Mouse (Mus musculus) hindbrain, embryonic 14.5 days (tissue): ENCODE results near the gene Chrnb2. TPM values are rescaled to one million over a fixed set of nuclear protein-coding genes. Genes with fewer than 3 reads are reported as not detected.

Experiments
- ATAC-seq: fragments of 200-750 bp; cut with Nextera tagmentation; 2 replicates; pipeline ENCODE4 v1.8.0; 2017; ENCODE audit warnings: moderate number of reproducible peaks, mild to moderate bottlenecking, moderate TSS enrichment, moderate library complexity; ENCODE audit not compliant: low FRiP score
- DNase-seq: peaks from one replicate; pipeline ENCODE4 v3.0.0-alpha.2; 2015; ENCODE audit warnings: low spot score
- H3K27ac ChIP-seq: fragments of 300-500 bp; sonication (generic); 2 replicates; pipeline ENCODE4 v1.5.1; 2014; ENCODE audit warnings: mild to moderate bottlenecking, moderate library complexity
- H3K27me3 ChIP-seq: fragments of 300-500 bp; sonication (generic); 2 replicates; pipeline ENCODE4 v1.6.1; 2014; ENCODE audit warnings: mild to moderate bottlenecking, low read length, mixed read lengths; ENCODE audit not compliant: control insufficient read depth, insufficient read depth
- H3K36me3 ChIP-seq: fragments of 300-500 bp; sonication (generic); replicated peaks from 2 replicates; pipeline ENCODE4 v1.6.1; 2014; ENCODE audit not compliant: control insufficient read depth, insufficient read depth
- H3K4me1 ChIP-seq: fragments of 300-500 bp; sonication (generic); replicated peaks from 2 replicates; pipeline ENCODE4 v1.6.1; 2014; ENCODE audit warnings: antibody characterized with exemption, low read length, mixed read lengths; ENCODE audit not compliant: control insufficient read depth, insufficient read depth
- H3K4me2 ChIP-seq: fragments of 300-500 bp; sonication (generic); replicated peaks from 2 replicates; pipeline ENCODE4 v1.6.1; 2014; ENCODE audit warnings: mild to moderate bottlenecking, moderate library complexity
- H3K4me3 ChIP-seq: fragments of 300-500 bp; sonication (generic); replicated peaks from 2 replicates; pipeline ENCODE4 v1.5.1; 2014; ENCODE audit warnings: mild to moderate bottlenecking, low read length
- H3K9ac ChIP-seq: fragments of 300-500 bp; sonication (generic); 2 replicates; pipeline ENCODE4 v1.6.1; 2014
- H3K9me3 ChIP-seq: fragments of 300-500 bp; sonication (generic); 2 replicates; pipeline ENCODE4 v1.6.1; 2016; ENCODE audit warnings: low read length; ENCODE audit not compliant: control insufficient read depth
- WGBS: fragments of 180-500 bp; shearing (Covaris S2); extraction: QIAGEN DNeasy Blood & Tissue Kit; methylation state at CpG from one replicate; pipeline ENCODE4 v1.1.7; 2014; 5-methylcytosine and 5-hydroxymethylcytosine counted together
- polyA plus RNA-seq: library from polyadenylated mRNA; unstranded; fragments of >200 nt; fragmentation: Nextera tagmentation; extraction: Ambion mirVana; gene quantifications from 2 replicates; pipeline ENCODE4 v1.2.1, GENCODE M21; 2014

The Chrnb2 gene
- polyA plus RNA-seq, 1 experiment from 2014 or later: 26.0 TPM

GRCm38 (mm10) chr3:89700461-89700860 lies 64.0 kb downstream of the Chrnb2 start:
- Histone ChIP-seq H3K4me3 (no peak overlapping the region), H3K9me3 (no peaks in the 10 kb centered on the region), H3K27me3 (no peaks in the 10 kb centered on the region), H3K27ac (no peak overlapping the region), H3K4me2 (no peak overlapping the region), H3K4me1 (no peaks in the 10 kb centered on the region), H3K36me3 (no peaks in the 10 kb centered on the region), H3K9ac (no peak overlapping the region)
- no peak for ATAC-seq
- no peak for DNase-seq
- 62% methylated on average over 11 of the region's 11 CpGs for WGBS

DNA sequence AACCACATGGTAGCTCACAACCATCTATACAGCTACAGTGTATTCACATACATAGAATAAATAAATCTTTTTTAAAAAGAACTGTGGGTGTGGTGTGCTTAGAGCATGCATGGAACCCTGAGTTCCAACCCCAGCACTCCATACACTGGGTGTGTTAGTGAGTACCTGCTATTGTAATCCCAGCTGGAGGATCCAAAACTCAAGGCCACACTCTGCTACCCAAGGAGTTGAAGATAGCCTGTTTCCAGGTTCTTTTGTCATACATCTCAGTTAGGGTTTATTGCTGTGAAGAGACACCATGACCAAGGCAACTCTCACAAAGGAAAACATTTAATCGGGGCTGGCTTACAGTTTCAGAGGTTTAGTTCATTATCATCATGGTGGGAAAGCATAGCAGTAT lies 65.5 kb downstream of the Chrnb2 start:
- no peak overlapping the region for H3K9ac ChIP-seq
- no peaks in the 10 kb centered on the region for H3K27me3 ChIP-seq
- DNase-seq: no peak
- no peaks in the 10 kb centered on the region for H3K36me3 ChIP-seq
- H3K9me3 ChIP-seq: no peaks in the 10 kb centered on the region
- 93% methylated on average over 1 of the region's 1 CpGs for WGBS
- no peak overlapping the region for H3K27ac ChIP-seq
- H3K4me3 ChIP-seq: no peak overlapping the region
- H3K4me1 ChIP-seq: no peaks in the 10 kb centered on the region
- ATAC-seq: no peak
- H3K4me2 ChIP-seq: no peak overlapping the region

Other genes starting within 250 kb of the Chrnb2 start
- 7.3 and 7.7 TPM in 2 replicates for gene Kcnn3, start 244.5 kb downstream of the Chrnb2 start, polyA plus RNA-seq
- 31.6 and 35.8 TPM in 2 replicates for gene Adar, start 49.6 kb downstream of the Chrnb2 start, polyA plus RNA-seq
- 21.8 and 24.5 TPM in 2 replicates for gene Ube2q1, start 9.0 kb upstream of the Chrnb2 start, polyA plus RNA-seq
- 2.3 and 2.8 TPM in 2 replicates for gene She, start 66.7 kb upstream of the Chrnb2 start, polyA plus RNA-seq
- 0.83 and 1.0 TPM in 2 replicates for gene Il6ra, start 148.6 kb upstream of the Chrnb2 start, polyA plus RNA-seq
- 12.9 and 15.1 TPM in 2 replicates for gene Atp8b2, start 198.9 kb upstream of the Chrnb2 start, polyA plus RNA-seq
- 105 and 108 TPM in 2 replicates for gene Hax1, start 234.1 kb upstream of the Chrnb2 start, polyA plus RNA-seq